Mouse (Mus musculus) adrenal gland (tissue): ENCODE measurements around the gene Mapkapk3.

Experiments used
- intact Hi-C: fragments of 180-260 bp; cut with DNase I; formaldehyde crosslinking; loops from one replicate; pipeline ENCODE4 v1.15.1; 2025
- microRNA-seq, 2 experiments: library from miRNA; unstranded; fragments of <30 nt; microRNA quantifications; one replicate each; pipeline ENCODE4; 2019

Mapkapk3 gene

DNA sequence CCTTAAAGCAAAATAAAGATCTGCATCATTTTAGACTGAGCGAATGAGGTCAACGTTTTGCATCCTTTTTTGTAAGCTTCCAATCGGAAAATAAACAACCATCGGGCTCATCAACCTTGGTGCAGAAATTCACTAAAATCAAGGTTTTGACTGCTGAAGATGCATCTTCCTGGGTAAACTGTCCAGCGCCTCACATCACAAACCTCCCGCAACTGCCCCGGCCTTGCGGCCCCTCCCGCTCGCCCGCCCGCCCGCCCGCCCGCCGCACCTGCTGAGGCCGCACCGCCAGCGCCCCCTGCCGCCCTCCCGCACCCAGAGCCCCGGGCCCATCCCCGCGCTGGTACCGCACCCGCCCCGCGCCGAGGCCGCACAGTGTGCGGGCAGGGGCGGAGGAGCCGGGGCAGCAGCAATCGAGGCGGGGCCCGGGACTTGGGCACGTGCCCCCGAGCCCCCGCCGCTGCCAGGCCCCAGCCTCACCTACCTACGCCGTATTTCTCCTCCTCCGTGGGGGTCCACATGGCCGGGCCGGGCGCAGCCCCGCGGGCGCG, 58.6 kb downstream of the Mapkapk3 start:
- intact Hi-C loops: loop anchor here (10.0 kb wide), 1 partner anchor 326 kb away; no protein-coding TSS in a partner anchor

GRCm38 (mm10) chr9:107224597-107224996, 65.1 kb downstream of the Mapkapk3 start:
- intact Hi-C loops: no loop called here

Small RNAs within 50 kb of the gene (microRNA-seq; reads per million reads assigned to microRNA genes)
- gene Gm22238: 0 reads per million in 2 experiments
